Mouse (Mus musculus) limb, embryonic 11.5 days (tissue): Measurements from ENCODE around the gene Fbl. TPM values are rescaled to one million over a fixed set of nuclear protein-coding genes. Genes with fewer than 3 reads are reported as not detected.

ENCODE experiments used
- ATAC-seq: fragments of 200-750 bp; cut with Nextera tagmentation; 2 replicates; pipeline ENCODE4 v1.8.0; 2017; ENCODE audit warnings: low read depth; ENCODE audit not compliant: insufficient number of reproducible peaks, low FRiP score, low TSS enrichment
- DNase-seq: peaks from one replicate; pipeline ENCODE4 v3.0.0-alpha.2; 2015; ENCODE audit warnings: low spot score
- H3K27ac ChIP-seq: fragments of 300-500 bp; sonication (generic); replicated peaks from 2 replicates; pipeline ENCODE4 v1.5.1; 2014; ENCODE audit warnings: low read depth, mild to moderate bottlenecking, low read length
- H3K27me3 ChIP-seq: fragments of 300-500 bp; sonication (generic); 2 replicates; pipeline ENCODE4 v1.6.1; 2014; ENCODE audit warnings: mild to moderate bottlenecking, low read length, mixed read lengths; ENCODE audit not compliant: control insufficient read depth, insufficient read depth
- H3K36me3 ChIP-seq: fragments of 300-500 bp; sonication (generic); 2 replicates; pipeline ENCODE4 v1.6.1; 2014; ENCODE audit warnings: mild to moderate bottlenecking, low read length, moderate library complexity, mixed read lengths; ENCODE audit not compliant: control insufficient read depth, insufficient read depth
- H3K4me1 ChIP-seq: fragments of 300-500 bp; sonication (generic); 2 replicates; pipeline ENCODE4 v1.6.1; 2014; ENCODE audit warnings: low read length, mixed read lengths; ENCODE audit not compliant: control insufficient read depth, insufficient read depth
- H3K4me2 ChIP-seq: fragments of 300-500 bp; sonication (generic); 2 replicates; pipeline ENCODE4 v1.6.1; 2014; ENCODE audit warnings: low read depth, mild to moderate bottlenecking, moderate library complexity; ENCODE audit not compliant: severe bottlenecking
- H3K4me3 ChIP-seq: fragments of 300-500 bp; sonication (generic); 2 replicates; pipeline ENCODE4 v1.5.1; 2014; ENCODE audit warnings: low read depth, low read length
- H3K9ac ChIP-seq: fragments of 300-500 bp; sonication (generic); 2 replicates; pipeline ENCODE4 v1.6.1; 2014; ENCODE audit warnings: mild to moderate bottlenecking, low read length
- H3K9me3 ChIP-seq: fragments of 300-500 bp; sonication (generic); 2 replicates; pipeline ENCODE4 v1.6.1; 2016; ENCODE audit warnings: low read length; ENCODE audit not compliant: control insufficient read depth
- WGBS: fragments of 180-500 bp; shearing (Covaris S2); extraction: QIAGEN DNeasy Blood & Tissue Kit; methylation state at CpG from one replicate; pipeline ENCODE4 v1.1.7; 2014; 5-methylcytosine and 5-hydroxymethylcytosine counted together
- polyA plus RNA-seq: library from polyadenylated mRNA; unstranded; fragments of >200 nt; fragmentation: Nextera tagmentation; extraction: Ambion mirVana; gene quantifications from 2 replicates; pipeline ENCODE4 v1.2.1, GENCODE M21; 2014

The Fbl gene
- polyA plus RNA-seq, 1 experiment from 2014 or later = 55.7 TPM

DNA sequence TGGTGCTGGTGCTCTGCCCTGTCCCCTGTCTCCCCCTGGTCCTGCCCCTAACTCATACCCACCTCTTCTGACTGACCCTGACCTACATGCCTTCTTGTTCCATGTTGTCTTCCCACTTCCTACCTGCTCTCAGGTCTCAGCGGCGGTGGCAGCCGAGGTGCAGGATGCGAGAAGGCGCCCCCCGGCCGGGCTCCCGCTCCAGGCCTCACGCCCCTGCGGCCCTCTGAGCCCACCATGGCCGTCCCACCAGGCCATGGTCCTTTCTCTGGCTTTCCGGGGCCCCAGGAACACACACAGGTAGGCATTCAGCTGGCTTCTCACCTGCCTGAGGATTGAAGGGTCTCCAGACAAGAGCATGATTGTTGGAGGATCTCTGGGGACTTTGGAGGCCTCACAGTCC lies 11.9 kb downstream of the Fbl start:
- DNase-seq (no peak), ATAC-seq (no peak)
- Histone ChIP-seq H3K36me3 (peaks cover 51% of the 10 kb centered on the region), H3K9ac (no peak overlapping the region), H3K9me3 (no peaks in the 10 kb centered on the region), H3K27me3 (no peaks in the 10 kb centered on the region), H3K4me2 (no peak overlapping the region), H3K4me3 (no peak overlapping the region), H3K4me1 (peaks cover 6% of the 10 kb centered on the region; the same call in 1 of the 2 replicates), H3K27ac (no peak overlapping the region)
- 96% methylated on average over 12 of the region's 12 CpGs for WGBS

DNA sequence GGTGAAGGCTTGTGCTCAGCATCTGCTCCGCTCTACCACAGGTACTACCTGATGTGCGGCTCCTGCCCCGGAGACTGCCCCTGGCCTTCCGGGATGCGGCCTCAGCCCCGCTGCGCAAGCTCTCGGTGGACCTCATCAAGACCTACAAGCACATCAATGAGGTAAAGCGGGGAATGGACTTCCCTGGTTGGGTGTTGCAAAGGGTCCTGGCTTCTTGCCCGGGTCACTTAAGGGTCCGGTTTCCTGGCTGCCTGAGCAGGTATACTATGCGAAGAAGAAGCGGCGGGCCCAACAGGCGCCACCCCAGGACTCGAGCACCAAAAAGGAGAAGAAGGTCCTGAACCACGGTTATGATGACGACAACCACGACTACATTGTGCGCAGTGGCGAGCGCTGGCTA lies 12.8 kb downstream of the Fbl start:
- no peak overlapping the region for H3K27ac ChIP-seq
- no peak for DNase-seq
- H3K27me3 ChIP-seq = no peaks in the 10 kb centered on the region
- no peak overlapping the region for H3K9ac ChIP-seq
- H3K9me3 ChIP-seq = no peaks in the 10 kb centered on the region
- peaks cover 6% of the 10 kb centered on the region; the same call in 1 of the 2 replicates for H3K4me1 ChIP-seq
- no peak overlapping the region for H3K4me2 ChIP-seq
- H3K36me3 ChIP-seq = peaks cover 55% of the 10 kb centered on the region
- ATAC-seq = no peak
- H3K4me3 ChIP-seq = no peak overlapping the region
- 96% methylated on average over 22 of the region's 22 CpGs for WGBS

DNA sequence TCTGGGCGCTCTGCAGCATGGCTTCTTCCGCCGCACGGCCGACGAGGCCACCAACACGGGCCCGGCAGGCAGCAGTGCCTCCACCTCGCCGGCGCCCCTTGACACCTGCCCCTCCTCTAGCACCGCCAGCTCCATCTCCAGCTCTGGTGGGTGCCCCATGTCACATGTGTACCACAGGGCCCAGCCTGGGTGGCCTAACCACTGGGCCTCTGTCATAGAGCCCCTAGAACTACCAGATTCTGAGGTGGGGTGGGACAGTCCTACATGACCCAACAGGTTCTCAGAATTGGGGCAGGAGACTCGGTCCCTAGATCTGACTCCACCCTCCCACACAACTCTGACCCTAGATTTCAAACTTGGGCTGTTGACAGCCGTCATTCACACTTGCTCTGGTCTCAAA lies 16.4 kb downstream of the Fbl start:
- H3K27me3 ChIP-seq = no peaks in the 10 kb centered on the region
- WGBS = 95% methylated on average over 14 of the region's 14 CpGs
- H3K4me1 ChIP-seq = no peaks in the 10 kb centered on the region
- DNase-seq = no peak
- no peak for ATAC-seq
- no peak overlapping the region for H3K9ac ChIP-seq
- no peak overlapping the region for H3K4me3 ChIP-seq
- H3K36me3 ChIP-seq = peaks cover 68% of the 10 kb centered on the region
- no peaks in the 10 kb centered on the region for H3K9me3 ChIP-seq
- no peak overlapping the region for H3K4me2 ChIP-seq
- H3K27ac ChIP-seq = no peak overlapping the region

DNA sequence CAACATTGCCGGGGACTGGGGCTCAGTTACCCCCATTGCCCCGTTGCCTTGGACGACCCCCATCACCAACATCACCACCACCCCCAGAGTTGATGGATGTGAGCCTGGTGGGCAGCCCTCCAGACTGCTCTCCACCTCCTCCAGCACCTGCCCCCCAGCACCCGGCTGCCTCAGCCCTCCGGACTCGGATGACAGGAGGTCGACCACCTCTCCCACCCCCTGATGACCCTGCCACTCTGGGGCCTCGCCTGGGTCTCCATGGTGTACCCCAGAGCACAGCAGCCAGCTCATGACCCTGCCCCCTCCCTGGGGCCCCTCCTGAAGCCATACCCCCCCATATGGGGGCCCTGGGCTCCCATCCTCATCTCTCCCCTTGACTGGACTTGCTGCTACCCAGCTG lies 17.1 kb downstream of the Fbl start:
- H3K4me3 ChIP-seq = no peak overlapping the region
- H3K4me2 ChIP-seq = no peak overlapping the region
- 89% methylated on average over 8 of the region's 8 CpGs for WGBS
- no peak overlapping the region for H3K9ac ChIP-seq
- H3K4me1 ChIP-seq = no peaks in the 10 kb centered on the region
- peaks cover 66% of the 10 kb centered on the region for H3K36me3 ChIP-seq
- H3K9me3 ChIP-seq = no peaks in the 10 kb centered on the region
- DNase-seq (no peak), ATAC-seq (no peak; the same call in 1 of the 2 replicates)
- no peaks in the 10 kb centered on the region for H3K27me3 ChIP-seq
- no peak overlapping the region for H3K27ac ChIP-seq

DNA sequence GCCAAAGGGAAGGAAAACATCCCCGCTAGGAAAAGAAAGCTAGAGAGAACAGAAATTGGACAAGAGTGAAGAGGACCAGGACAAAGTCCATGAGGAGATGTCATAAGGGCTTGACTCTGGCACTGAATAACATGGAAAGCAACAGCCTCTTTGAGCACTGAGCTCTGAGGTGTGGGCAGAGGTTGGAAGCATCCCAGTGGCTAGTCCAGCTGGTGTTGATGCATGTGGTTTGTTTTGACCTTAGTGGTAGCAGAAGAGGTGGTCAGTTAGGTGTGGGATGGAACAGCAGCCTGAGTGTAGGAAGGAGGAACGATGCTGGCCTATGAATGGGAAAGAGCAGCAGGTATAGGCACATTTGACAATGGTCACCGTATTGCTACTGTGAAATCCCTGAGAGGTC lies 22.0 kb downstream of the Fbl start:
- Histone ChIP-seq H3K9ac (no peak overlapping the region), H3K27me3 (no peaks in the 10 kb centered on the region), H3K27ac (no peak overlapping the region), H3K4me1 (no peaks in the 10 kb centered on the region), H3K36me3 (peaks cover 29% of the 10 kb centered on the region), H3K9me3 (no peaks in the 10 kb centered on the region), H3K4me3 (no peak overlapping the region), H3K4me2 (no peak overlapping the region)
- DNase-seq = no peak
- 88% methylated on average over 3 of the region's 3 CpGs for WGBS
- no peak for ATAC-seq

DNA sequence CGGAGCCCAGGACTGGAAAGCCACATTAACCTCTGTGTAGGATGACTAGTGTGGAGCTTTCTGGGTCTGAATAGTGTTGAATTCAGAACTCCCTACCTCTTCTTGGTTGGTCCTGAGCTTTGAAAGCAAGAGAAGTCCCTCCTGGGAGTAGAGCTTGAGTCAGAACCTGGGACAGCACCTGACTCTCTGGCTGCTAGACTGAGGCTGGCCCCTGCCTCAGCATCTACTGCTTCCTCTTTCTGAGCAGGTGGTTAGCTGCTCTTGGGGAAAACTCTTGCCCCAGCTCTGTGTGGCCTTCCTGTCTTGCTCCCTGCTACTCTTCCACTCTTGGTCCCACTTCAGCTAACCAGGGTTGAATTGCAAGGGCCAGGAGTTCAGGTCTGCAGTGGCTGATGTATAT lies 22.4 kb downstream of the Fbl start:
- Histone ChIP-seq H3K4me2 (no peak overlapping the region), H3K4me1 (no peaks in the 10 kb centered on the region), H3K27ac (no peak overlapping the region), H3K9ac (no peak overlapping the region), H3K4me3 (no peak overlapping the region), H3K9me3 (no peaks in the 10 kb centered on the region), H3K36me3 (peaks cover 26% of the 10 kb centered on the region), H3K27me3 (no peaks in the 10 kb centered on the region)
- 93% methylated on average over 1 of the region's 1 CpGs for WGBS
- no peak for DNase-seq
- ATAC-seq = no peak

DNA sequence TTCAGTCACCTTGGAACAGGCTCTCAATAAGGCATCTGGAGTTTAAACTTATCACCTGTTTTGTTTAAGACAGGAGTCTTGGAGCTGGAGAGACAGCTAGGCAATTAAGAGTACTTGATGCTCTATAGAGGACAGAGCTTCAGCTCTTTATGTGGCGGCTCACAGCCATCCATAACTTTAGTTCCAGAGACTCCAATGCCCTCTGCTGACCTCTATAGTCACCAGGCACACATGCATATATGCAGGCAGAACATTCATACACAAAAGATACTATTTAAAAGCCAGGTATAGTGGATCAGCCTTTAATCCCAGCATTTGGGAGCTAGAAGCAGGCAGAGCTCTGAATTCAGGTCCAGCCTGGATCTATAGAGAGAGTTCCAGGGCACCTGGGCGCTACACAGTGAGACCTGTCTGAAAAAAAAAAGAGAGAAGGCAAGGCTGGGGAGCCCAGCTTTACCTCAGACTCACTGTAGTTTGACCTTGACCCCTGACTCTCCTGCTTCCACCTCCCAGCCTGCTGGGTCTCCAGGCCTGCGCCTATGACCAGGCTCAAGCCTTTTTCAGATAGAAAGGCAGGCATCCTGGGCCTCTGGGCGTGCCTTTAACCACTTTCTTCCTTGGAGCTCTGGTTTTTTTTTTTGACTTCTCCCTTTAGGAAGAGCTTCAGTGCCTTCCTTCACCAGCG lies 26.0 kb downstream of the Fbl start:
- H3K9me3 ChIP-seq = no peaks in the 10 kb centered on the region
- H3K9ac ChIP-seq = no peak overlapping the region
- no peak overlapping the region for H3K4me2 ChIP-seq
- H3K27me3 ChIP-seq = no peaks in the 10 kb centered on the region
- WGBS = 90% methylated on average over 5 of the region's 5 CpGs
- H3K27ac ChIP-seq = no peak overlapping the region
- peaks cover 8% of the 10 kb centered on the region; the same call in 1 of the 2 replicates for H3K36me3 ChIP-seq
- no peak overlapping the region for H3K4me3 ChIP-seq
- ATAC-seq = no peak
- no peaks in the 10 kb centered on the region for H3K4me1 ChIP-seq
- no peak for DNase-seq

DNA sequence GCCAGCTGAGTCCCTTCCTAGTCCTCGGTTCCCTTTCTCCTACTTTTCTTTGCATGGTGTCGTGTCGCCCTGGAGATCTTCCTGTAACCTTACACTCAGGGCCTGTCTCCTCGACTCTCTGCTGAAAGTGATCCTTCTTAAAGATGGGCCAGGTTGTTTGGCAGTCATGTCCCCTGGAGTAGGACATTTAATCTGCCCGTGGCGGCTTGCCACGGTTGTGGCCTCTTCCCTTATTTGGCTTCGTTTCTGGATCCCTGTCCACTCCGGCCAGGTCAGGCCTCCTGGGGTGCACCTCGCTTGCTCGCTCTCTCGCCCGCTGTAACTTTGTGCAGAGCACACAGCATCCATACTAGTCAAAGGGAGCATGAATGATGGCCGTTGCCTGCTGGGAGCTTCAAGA lies 27.0 kb downstream of the Fbl start:
- Histone ChIP-seq H3K27ac (no peak overlapping the region), H3K27me3 (no peaks in the 10 kb centered on the region), H3K4me2 (no peak overlapping the region), H3K4me3 (no peak overlapping the region), H3K4me1 (no peaks in the 10 kb centered on the region), H3K9ac (no peak overlapping the region), H3K9me3 (no peaks in the 10 kb centered on the region), H3K36me3 (peaks cover 8% of the 10 kb centered on the region; the same call in 1 of the 2 replicates)
- ATAC-seq (no peak), DNase-seq (no peak)
- 83% methylated on average over 14 of the region's 14 CpGs for whole genome bisulfite sequencing

DNA sequence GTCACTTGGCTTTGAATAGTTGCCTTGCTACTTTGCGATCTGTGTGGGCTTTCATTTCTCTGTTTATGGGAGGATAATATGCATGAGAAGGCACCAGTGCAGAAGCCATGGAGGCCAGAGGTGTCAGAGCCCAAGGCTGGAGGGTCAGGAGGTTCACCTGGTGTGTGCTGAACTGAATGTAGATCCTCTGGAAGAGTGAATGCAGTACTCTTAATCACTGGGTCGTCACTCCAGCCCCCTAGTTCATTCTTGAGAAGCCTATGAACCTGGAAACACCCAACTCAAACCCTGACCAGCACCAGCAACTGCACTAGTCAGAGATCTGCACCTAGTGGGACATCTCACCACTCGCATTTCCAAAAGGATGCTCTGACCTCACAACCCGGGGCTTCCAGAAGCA lies 29.5 kb downstream of the Fbl start:
- WGBS = 75% methylated on average over 4 of the region's 4 CpGs
- H3K4me3 ChIP-seq = no peak overlapping the region
- no peak for DNase-seq
- no peaks in the 10 kb centered on the region for H3K27me3 ChIP-seq
- no peak overlapping the region for H3K27ac ChIP-seq
- ATAC-seq = no peak
- H3K9me3 ChIP-seq = no peaks in the 10 kb centered on the region
- no peak overlapping the region for H3K9ac ChIP-seq
- H3K4me2 ChIP-seq = no peak overlapping the region
- H3K36me3 ChIP-seq = no peaks in the 10 kb centered on the region
- H3K4me1 ChIP-seq = no peaks in the 10 kb centered on the region
